Comparison of ENCODE assay signal across 16 mouse cellular contexts in genomic region chr4:53264901-53265300, GRCm38 (mm10).
DNase-seq lines count a peak whose midpoint lies in the region; ATAC-seq lines count a peak whose summit lies in the region.
"Had no signal": no experiment of that assay in that cellular context is flagged by ENCODE, and none has a peak within 500 bp of the region (broad histone marks: within the 10 kb centered on the region; RNA-seq: fewer than 3 reads in every experiment).

No protein-coding gene starts in this region.

- ATAC-seq in midbrain, embryonic 14.5 days (ENCODE audit: low FRiP score, low TSS enrichment) = no peak
- no peak; the same call in 1 of the 2 replicates for ATAC-seq in midbrain, embryonic 16.5 days
- peak; percentile 41; the same call in 1 of the 2 replicates for ATAC-seq in midbrain, embryonic 15.5 days (replicated peaks)
- ATAC-seq: liver, postnatal 0 days; Patski had no signal

- no peak overlapping the region for H3K27ac ChIP-seq in midbrain, embryonic 14.5 days (replicated peaks; ENCODE audit: low read depth, low read length)
- no peak overlapping the region for H3K27ac ChIP-seq in midbrain, embryonic 16.5 days (ENCODE audit: low read length)
- H3K27ac ChIP-seq in midbrain, embryonic 15.5 days = peak overlapping the region; percentile 51; the same call in 1 of the 2 replicates
- H3K27ac ChIP-seq: embryonic facial prominence, embryonic 15.5 days; limb, embryonic 12.5 days; macrophage had no signal

- H3K9me3 ChIP-seq in midbrain, embryonic 14.5 days (ENCODE audit: control insufficient read depth, low read length) = no peaks in the 10 kb centered on the region
- H3K9me3 ChIP-seq in midbrain, embryonic 16.5 days (replicated peaks; ENCODE audit: control insufficient read depth, low read length, poor library complexity, severe bottlenecking) = peaks cover 3% of the 10 kb centered on the region; the same call in 1 of the 2 replicates
- H3K9me3 ChIP-seq in midbrain, embryonic 15.5 days = no peaks in the 10 kb centered on the region
- H3K9me3 ChIP-seq: embryonic facial prominence, embryonic 15.5 days; forebrain, embryonic 15.5 days had no signal

- 80% methylated on average over 5 of the region's 5 CpGs for WGBS in midbrain, embryonic 14.5 days
- WGBS in midbrain, embryonic 16.5 days = 67% methylated on average over 5 of the region's 5 CpGs
- 79% methylated on average over 5 of the region's 5 CpGs for WGBS in midbrain, embryonic 15.5 days

- H3K4me2 ChIP-seq in midbrain, embryonic 14.5 days (ENCODE audit: low read length) = no peak overlapping the region
- no peak overlapping the region for H3K4me2 ChIP-seq in midbrain, embryonic 16.5 days (ENCODE audit: low read length)
- H3K4me2 ChIP-seq in midbrain, embryonic 15.5 days = no peak overlapping the region
- H3K4me2 ChIP-seq: embryonic facial prominence, embryonic 15.5 days; forebrain, embryonic 15.5 days; limb, embryonic 12.5 days had no signal

- H3K4me3 ChIP-seq in midbrain, embryonic 14.5 days (replicated peaks; ENCODE audit: low read depth, low read length) = no peak overlapping the region
- H3K4me3 ChIP-seq in midbrain, embryonic 16.5 days (ENCODE audit: low read depth, low read length) = no peak overlapping the region
- H3K4me3 ChIP-seq in midbrain, embryonic 15.5 days = no peak overlapping the region
- H3K4me3 ChIP-seq: embryonic facial prominence, embryonic 15.5 days; forebrain, embryonic 15.5 days; limb, embryonic 12.5 days had no signal

- no peaks in the 10 kb centered on the region for H3K27me3 ChIP-seq in midbrain, embryonic 14.5 days (ENCODE audit: control insufficient read depth, insufficient read depth, low read length)
- H3K27me3 ChIP-seq in midbrain, embryonic 16.5 days (ENCODE audit: control insufficient read depth, insufficient read depth, low read depth, low read length) = no peaks in the 10 kb centered on the region
- H3K27me3 ChIP-seq in midbrain, embryonic 15.5 days (replicated peaks) = no peaks in the 10 kb centered on the region
- H3K27me3 ChIP-seq: embryonic facial prominence, embryonic 15.5 days; forebrain, embryonic 15.5 days; limb, embryonic 12.5 days; Patski had no signal

- intact Hi-C loops in heart, postnatal 36 days (cut with DNase I) = loop anchor here (5.0 kb wide), 2 partner anchors 87 to 148 kb away; no protein-coding TSS in a partner anchor

- peak; percentile 22 to 23 for DNase-seq in heart, adult 18-20 months
- no peak for DNase-seq in heart, postnatal 36 days
- peak; percentile 31 for DNase-seq in midbrain, embryonic 14.5 days
- DNase-seq in adrenal gland, postnatal 14 days = peak; percentile 75
- no peak for DNase-seq in kidney, postnatal 4 days
- DNase-seq: kidney, postnatal 36 days; layer of hippocampus, postnatal 36 days; liver, postnatal 0 days; right cerebral cortex, postnatal 4 days had no signal

- no peaks in the 10 kb centered on the region for H3K36me3 ChIP-seq in midbrain, embryonic 14.5 days (ENCODE audit: control insufficient read depth, insufficient read depth, low read length)
- no peaks in the 10 kb centered on the region for H3K36me3 ChIP-seq in midbrain, embryonic 16.5 days (ENCODE audit: control insufficient read depth, insufficient read depth, low read length)
- H3K36me3 ChIP-seq in midbrain, embryonic 15.5 days (replicated peaks) = no peaks in the 10 kb centered on the region
- H3K36me3 ChIP-seq: embryonic facial prominence, embryonic 15.5 days; forebrain, embryonic 15.5 days; limb, embryonic 12.5 days had no signal

- no peak overlapping the region for H3K9ac ChIP-seq in midbrain, embryonic 14.5 days (replicated peaks; ENCODE audit: low read length)
- no peak overlapping the region for H3K9ac ChIP-seq in midbrain, embryonic 16.5 days (ENCODE audit: low read depth, low read length)
- H3K9ac ChIP-seq in midbrain, embryonic 15.5 days = no peak overlapping the region
- H3K9ac ChIP-seq: embryonic facial prominence, embryonic 15.5 days; forebrain, embryonic 15.5 days; limb, embryonic 12.5 days; liver, postnatal 0 days had no signal

- H3K4me1 ChIP-seq in midbrain, embryonic 14.5 days (ENCODE audit: control insufficient read depth, insufficient read depth, low read length) = peaks cover 7% of the 10 kb centered on the region
- H3K4me1 ChIP-seq in midbrain, embryonic 16.5 days (ENCODE audit: control insufficient read depth, insufficient read depth, low read length) = peaks cover 10% of the 10 kb centered on the region
- H3K4me1 ChIP-seq in midbrain, embryonic 15.5 days = peaks cover 10% of the 10 kb centered on the region

Comparison
In these comparisons a context has a peak if more than half of its experiments do, and no peak if none do; other contexts are left out.
1. DNase-seq: peak in heart, adult 18-20 months (2 of 2), midbrain, embryonic 14.5 days (single experiment) and adrenal gland, postnatal 14 days (single experiment); none in heart, postnatal 36 days (0 of 2) and kidney, postnatal 4 days (0 of 2).